Mouse (Mus musculus) lung, postnatal 0 days (tissue): ENCODE results near the gene Rheb. TPM values are rescaled to one million over a fixed set of nuclear protein-coding genes. Genes with fewer than 3 reads are reported as not detected.
A peak's percentile ranks its signal among the peaks of the same experiment; 100 is the strongest.
"Not testable (repeated sequence)": the region's sequence is repeated elsewhere in the genome, so short reads cannot be mapped to it uniquely, and the experiment has no call there.

Experiments used
- ATAC-seq: fragments of 200-750 bp; cut with Nextera tagmentation; 2 replicates; pipeline ENCODE4 v1.8.0; 2017; ENCODE audit warnings: moderate library complexity
- DNase-seq: peaks from one replicate; pipeline ENCODE4 v3.0.0-alpha.2; 2016; ENCODE audit warnings: low spot score
- H3K27ac ChIP-seq: fragments of 300-500 bp; sonication (generic); 2 replicates; pipeline ENCODE4 v1.5.1; 2014; ENCODE audit warnings: antibody characterized with exemption, mild to moderate bottlenecking, low read length, mixed read lengths
- H3K27me3 ChIP-seq: fragments of 300-500 bp; sonication (generic); replicated peaks from 2 replicates; pipeline ENCODE4 v1.6.1; 2014; ENCODE audit warnings: low read length, mixed read lengths; ENCODE audit not compliant: insufficient read depth
- H3K36me3 ChIP-seq: fragments of 300-500 bp; sonication (generic); 2 replicates; pipeline ENCODE4 v1.6.1; 2014; ENCODE audit warnings: low read length, mixed read lengths; ENCODE audit not compliant: insufficient read depth
- H3K4me1 ChIP-seq: fragments of 300-500 bp; sonication (generic); 2 replicates; pipeline ENCODE4 v1.6.1; 2014; ENCODE audit warnings: antibody characterized with exemption, low read depth, low read length, mixed read lengths; ENCODE audit not compliant: insufficient read depth
- H3K4me2 ChIP-seq: fragments of 300-500 bp; sonication (generic); replicated peaks from 2 replicates; pipeline ENCODE4 v1.6.1; 2014; ENCODE audit warnings: low read depth, mild to moderate bottlenecking, low read length, moderate library complexity, mixed read lengths
- H3K4me3 ChIP-seq: fragments of 300-500 bp; sonication (generic); 2 replicates; pipeline ENCODE4 v1.5.1; 2014; ENCODE audit warnings: low read depth, low read length
- H3K9ac ChIP-seq: fragments of 300-500 bp; sonication (generic); replicated peaks from 2 replicates; pipeline ENCODE4 v1.6.1; 2014; ENCODE audit warnings: low read depth, mild to moderate bottlenecking
- H3K9me3 ChIP-seq: fragments of 300-500 bp; sonication (generic); 2 replicates; pipeline ENCODE4 v1.6.1; 2016; ENCODE audit warnings: low read length, mixed read lengths
- CTCF ChIP-seq: IDR thresholded peaks from 2 replicates; pipeline ENCODE4 v1.5.1; 2016; ENCODE audit warnings: antibody characterized with exemption, mild to moderate bottlenecking
- EP300 ChIP-seq: IDR thresholded peaks from 2 replicates; pipeline ENCODE4 v1.6.1; 2016; ENCODE audit warnings: antibody characterized with exemption, mild to moderate bottlenecking, control low read depth
- WGBS: fragments of 180-500 bp; shearing (Covaris S2); extraction: QIAGEN DNeasy Blood & Tissue Kit; methylation state at CpG from one replicate; pipeline ENCODE4 v1.1.7; 2014; 5-methylcytosine and 5-hydroxymethylcytosine counted together
- polyA plus RNA-seq: library from polyadenylated mRNA; unstranded; fragments of >200 nt; fragmentation: Nextera tagmentation; extraction: Ambion mirVana; gene quantifications from 2 replicates; pipeline ENCODE4 v1.2.1, GENCODE M21; 2015

Rheb gene
- polyA plus RNA-seq, 1 experiment from 2014 or later, result 180 TPM

DNA sequence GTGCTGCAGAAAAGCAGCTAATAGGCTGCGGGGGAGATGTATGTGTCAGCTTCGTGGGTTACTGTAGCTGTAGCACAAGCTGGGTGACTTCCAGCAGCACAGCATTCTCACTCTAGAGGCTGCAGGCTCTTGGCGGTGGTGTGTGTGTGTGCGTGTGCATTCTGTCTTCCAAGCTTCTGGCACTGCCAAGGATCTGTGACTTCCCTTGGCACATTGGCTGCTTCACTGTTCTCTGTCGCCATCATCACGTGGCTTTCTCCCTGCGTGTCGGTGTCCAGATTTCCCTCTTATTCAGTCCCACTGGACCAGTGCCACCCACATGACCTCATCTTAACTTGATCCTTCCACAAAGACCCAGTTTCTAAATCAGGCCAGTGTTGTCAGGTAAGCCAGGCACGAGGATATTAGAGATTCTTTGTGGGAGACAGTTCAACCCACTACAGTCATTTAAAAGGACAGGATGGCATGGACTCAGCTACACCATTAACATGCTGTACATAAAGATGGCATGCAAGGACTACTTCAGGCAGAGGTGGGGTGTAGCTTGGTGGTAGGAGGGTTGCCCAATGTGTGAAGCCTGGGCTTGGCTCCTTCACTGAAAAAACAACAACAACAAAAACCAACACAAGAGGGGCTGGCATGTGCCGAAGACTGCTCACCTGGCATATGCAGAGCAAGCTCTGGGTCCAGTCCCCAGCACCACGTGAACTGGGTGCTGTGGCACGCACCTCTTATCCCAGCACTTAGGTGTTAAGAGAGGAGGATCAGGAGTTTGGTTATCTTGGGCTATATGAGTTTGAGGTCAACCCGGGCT lies 18.4 kb upstream of the Rheb start:
- ATAC-seq, result peak; percentile 61
- H3K4me2 ChIP-seq, result no peak overlapping the region
- TF ChIP-seq CTCF (no peak), EP300 (no peak)
- H3K27me3 ChIP-seq, result no peaks in the 10 kb centered on the region
- H3K27ac ChIP-seq, result no peak overlapping the region
- no peak overlapping the region for H3K4me3 ChIP-seq
- no peaks in the 10 kb centered on the region for H3K4me1 ChIP-seq
- WGBS, result 69% methylated on average over 13 of the region's 13 CpGs
- peak; percentile 56 for DNase-seq
- H3K9ac ChIP-seq, result no peak overlapping the region
- H3K9me3 ChIP-seq, result no peaks in the 10 kb centered on the region
- H3K36me3 ChIP-seq, result no peaks in the 10 kb centered on the region

DNA sequence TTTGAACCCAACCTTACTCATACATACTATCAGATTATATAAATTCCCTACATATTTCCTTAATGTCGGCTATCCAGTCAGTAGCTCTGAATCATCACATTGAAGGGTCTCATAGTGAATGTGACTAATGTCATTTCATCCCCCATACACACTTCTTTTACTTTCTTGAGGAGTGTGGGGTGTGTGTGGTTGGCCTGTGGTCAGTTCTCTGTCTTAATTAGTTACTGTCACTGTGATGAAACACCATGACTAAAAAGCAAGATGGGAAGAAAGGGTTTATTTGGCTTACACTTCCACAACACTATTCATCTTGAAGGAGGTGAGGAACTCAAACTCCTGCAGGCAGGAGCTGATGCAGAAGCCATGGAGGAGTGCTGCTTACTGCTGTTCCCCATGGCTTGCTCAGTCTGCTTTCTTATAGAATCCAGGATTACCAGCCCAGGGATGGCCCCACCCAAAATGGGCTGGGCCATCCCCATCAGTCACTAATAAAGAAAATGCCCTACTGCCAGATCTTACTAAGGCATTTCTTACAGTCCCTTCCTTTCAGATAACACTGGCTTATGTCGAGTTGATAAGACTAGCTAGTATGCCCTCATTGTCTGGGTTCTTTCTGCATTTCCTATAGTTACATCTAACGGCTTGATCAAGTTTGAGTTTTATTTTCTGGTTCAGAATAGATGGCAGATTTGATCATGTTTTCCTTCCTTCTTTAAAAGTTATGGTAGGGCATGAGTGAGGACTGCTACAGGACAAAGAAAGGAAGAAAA lies 17.5 kb upstream of the Rheb start:
- ATAC-seq (no peak), DNase-seq (no peak)
- H3K27ac ChIP-seq, result no peak overlapping the region
- TF ChIP-seq CTCF (no peak), EP300 (no peak)
- no peak overlapping the region for H3K4me2 ChIP-seq
- WGBS, result 64% methylated on average over 3 of the region's 3 CpGs
- no peaks in the 10 kb centered on the region for H3K4me1 ChIP-seq
- H3K27me3 ChIP-seq, result no peaks in the 10 kb centered on the region
- no peak overlapping the region for H3K4me3 ChIP-seq
- H3K9ac ChIP-seq, result no peak overlapping the region
- H3K36me3 ChIP-seq, result no peaks in the 10 kb centered on the region
- H3K9me3 ChIP-seq, result no peaks in the 10 kb centered on the region

DNA sequence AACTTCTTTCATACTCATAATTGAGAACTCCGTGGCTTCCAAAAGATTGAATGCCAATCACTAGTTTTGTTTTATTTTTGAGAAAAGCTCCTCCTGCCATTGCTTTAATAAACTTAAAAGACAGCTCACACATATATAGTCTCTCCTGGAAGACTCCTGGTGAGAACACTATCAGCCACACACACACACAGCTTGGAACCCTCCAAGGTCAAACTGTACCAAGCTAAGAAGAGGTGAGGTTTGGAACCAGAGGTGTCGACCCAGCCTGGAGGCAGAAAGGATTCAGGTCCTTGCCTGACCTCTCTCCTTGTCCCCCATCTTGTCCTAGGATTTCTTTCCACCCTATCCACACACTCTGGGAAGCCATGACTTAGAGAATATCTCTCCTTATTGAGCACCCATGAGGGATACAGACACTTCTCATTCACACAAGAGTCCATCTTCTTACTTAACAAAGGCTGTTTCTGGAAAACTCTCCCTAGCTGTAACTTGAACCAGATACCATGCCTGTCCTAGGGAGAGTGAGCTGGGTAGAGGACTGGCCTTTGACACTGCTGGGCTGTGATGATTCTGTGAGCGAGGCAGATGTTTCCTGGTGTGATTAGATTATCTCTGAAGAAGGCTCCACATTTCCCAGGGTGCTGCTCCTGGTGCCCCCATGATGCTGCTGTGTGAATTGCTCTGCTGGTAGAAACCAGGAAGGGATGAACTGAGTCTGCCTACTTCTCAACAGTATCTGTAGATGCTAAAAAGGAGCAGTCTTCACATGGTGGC lies 12.6 kb upstream of the Rheb start:
- 53% methylated on average over 3 of the region's 3 CpGs for WGBS
- no peak overlapping the region for H3K27ac ChIP-seq
- no peak for ATAC-seq
- H3K36me3 ChIP-seq, result no peaks in the 10 kb centered on the region
- no peak for TF ChIP-seq EP300
- no peak for TF ChIP-seq CTCF
- H3K9ac ChIP-seq, result no peak overlapping the region
- no peak overlapping the region for H3K4me2 ChIP-seq
- no peaks in the 10 kb centered on the region for H3K27me3 ChIP-seq
- H3K4me1 ChIP-seq, result no peaks in the 10 kb centered on the region
- H3K9me3 ChIP-seq, result no peaks in the 10 kb centered on the region
- H3K4me3 ChIP-seq, result no peak overlapping the region
- DNase-seq, result no peak

DNA sequence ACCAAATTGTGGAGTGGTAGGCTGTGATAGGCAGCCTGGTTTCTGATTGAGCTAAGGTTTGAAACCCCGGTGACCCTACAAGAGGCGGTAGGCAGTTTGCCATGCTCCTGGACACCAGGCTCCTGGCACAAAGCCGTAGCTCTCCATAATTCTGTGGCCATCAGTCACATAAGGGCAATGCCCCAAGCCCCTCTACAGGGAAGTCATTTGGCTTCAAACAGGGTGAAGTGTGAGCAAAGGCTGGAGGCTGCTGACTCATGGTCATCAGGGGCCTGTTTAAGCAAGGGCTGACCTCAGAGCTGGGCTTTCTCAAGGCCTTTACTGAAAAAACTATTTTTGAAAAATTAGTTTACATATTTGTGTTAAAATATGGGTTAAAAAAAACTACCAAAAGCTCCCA lies 11.8 kb upstream of the Rheb start:
- no peak overlapping the region for H3K9ac ChIP-seq
- TF ChIP-seq CTCF (no peak), EP300 (no peak)
- WGBS, result 83% methylated on average over 3 of the region's 3 CpGs
- H3K4me3 ChIP-seq, result no peak overlapping the region
- no peaks in the 10 kb centered on the region for H3K4me1 ChIP-seq
- H3K27me3 ChIP-seq, result no peaks in the 10 kb centered on the region
- ATAC-seq, result no peak
- DNase-seq, result no peak
- no peaks in the 10 kb centered on the region for H3K9me3 ChIP-seq
- no peak overlapping the region for H3K4me2 ChIP-seq
- H3K36me3 ChIP-seq, result no peaks in the 10 kb centered on the region
- no peak overlapping the region for H3K27ac ChIP-seq

DNA sequence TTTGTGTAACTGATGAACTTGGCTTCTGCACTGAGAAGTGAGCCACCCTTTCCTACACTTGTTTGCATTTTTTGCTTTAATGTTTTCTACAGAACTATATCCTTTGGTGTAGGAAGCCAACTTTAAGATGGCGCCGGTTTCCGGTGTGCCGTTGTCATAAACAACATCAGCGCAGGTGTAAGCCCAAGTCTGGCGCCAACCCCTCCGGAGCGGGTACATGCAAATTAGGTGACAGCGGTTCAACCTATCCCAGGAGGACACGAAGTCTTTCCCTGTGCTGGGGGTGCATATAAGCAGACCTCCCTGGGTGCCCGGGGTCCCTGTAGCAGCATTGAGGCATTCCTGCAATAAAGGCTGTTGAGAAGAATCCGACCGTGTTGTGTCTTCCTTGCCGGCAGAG lies 5.8 kb upstream of the Rheb start:
- H3K9me3 ChIP-seq, H3K9ac ChIP-seq, H3K27me3 ChIP-seq, H3K4me2 ChIP-seq, DNase-seq, H3K27ac ChIP-seq, H3K4me1 ChIP-seq, ATAC-seq, H3K36me3 ChIP-seq, H3K4me3 ChIP-seq: not testable (repeated sequence)
- WGBS, result 85% methylated on average over 14 of the region's 14 CpGs

DNA sequence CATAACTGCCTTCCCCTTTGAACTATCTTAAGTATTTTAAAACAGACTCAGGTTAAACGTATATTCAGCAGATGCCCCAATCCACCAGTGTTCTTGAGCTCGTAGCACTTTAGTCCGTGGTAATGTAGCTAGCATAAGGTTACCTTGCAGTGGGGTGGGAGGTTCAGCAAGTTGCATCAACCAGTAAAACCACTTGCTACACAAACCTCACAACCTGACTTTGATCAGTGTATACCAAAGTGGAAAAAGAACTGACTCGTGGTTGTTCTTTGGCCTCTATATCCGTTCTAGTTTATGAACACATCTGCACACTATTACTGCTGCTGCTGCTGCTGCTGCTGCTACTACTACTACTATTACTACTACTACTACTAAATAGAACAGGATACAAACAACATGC lies 1.4 kb upstream of the Rheb start:
- no peak overlapping the region; the same call in 1 of the 2 replicates for H3K4me2 ChIP-seq

More for the DNA sequence above, 1.4 kb upstream of the Rheb start:
- H3K9ac ChIP-seq, result no peak overlapping the region
- peak overlapping the region; percentile 100; the same call in 1 of the 2 replicates for H3K27ac ChIP-seq
- no peak for TF ChIP-seq EP300
- no peak for TF ChIP-seq CTCF
- DNase-seq, result no peak
- no peaks in the 10 kb centered on the region for H3K9me3 ChIP-seq
- H3K27me3 ChIP-seq, result no peaks in the 10 kb centered on the region
- no peak for ATAC-seq
- H3K4me1 ChIP-seq, result peaks cover 22% of the 10 kb centered on the region
- 83% methylated on average over 5 of the region's 5 CpGs for WGBS
- no peaks in the 10 kb centered on the region for H3K36me3 ChIP-seq
- H3K4me3 ChIP-seq, result no peak overlapping the region
